ENCODE assay signal across 9 mouse cellular contexts in genomic region chr7:45741777-45742176, GRCm38 (mm10). TPM values are rescaled to one million over a fixed set of nuclear protein-coding genes. Genes with fewer than 3 reads are reported as not detected.
A peak's percentile ranks its signal among the peaks of the same experiment; 100 is the strongest.
DNase-seq lines count a peak whose midpoint lies in the region; ATAC-seq and TF ChIP-seq lines count a peak whose summit lies in the region.
"Had no signal": no experiment of that assay in that cellular context is flagged by ENCODE, and none has a peak within 500 bp of the region (broad histone marks: within the 10 kb centered on the region; RNA-seq: fewer than 3 reads in every experiment).

No protein-coding gene starts in this region.

- intact Hi-C loops in heart, adult 2 months (cut with DNase I) = no loop called here

- no peaks in the 10 kb centered on the region for H3K79me2 ChIP-seq in heart, adult 2 months (replicated peaks; ENCODE audit: control insufficient read depth, insufficient read depth, low read length)

- H3K36me3 ChIP-seq in heart, adult 2 months (ENCODE audit: control insufficient read depth, insufficient read depth, low read length) = no peaks in the 10 kb centered on the region
- H3K36me3 ChIP-seq in limb, embryonic 11.5 days (ENCODE audit: control insufficient read depth, insufficient read depth, low read length) = no peaks in the 10 kb centered on the region
- no peaks in the 10 kb centered on the region for H3K36me3 ChIP-seq in neural tube, embryonic 14.5 days (ENCODE audit: control insufficient read depth, insufficient read depth, low read length)

- TF ChIP-seq POLR2A in heart, adult 2 months (IDR thresholded peaks at IDR 0.05; ENCODE audit: insufficient read depth, low read depth, low read length) = 0 out of 2 replicates have a peak, but pooled peaks have one; percentile 49

- H3K4me2 ChIP-seq in limb, embryonic 11.5 days (ENCODE audit: low read depth, severe bottlenecking) = peak overlapping the region; percentile 24; the same call in 1 of the 2 replicates
- H3K4me2 ChIP-seq in neural tube, embryonic 14.5 days (ENCODE audit: low read depth, low read length) = peak overlapping the region; percentile 11; the same call in 1 of the 2 replicates

- H3K9me3 ChIP-seq in limb, embryonic 11.5 days (ENCODE audit: control insufficient read depth, low read length) = no peaks in the 10 kb centered on the region; the same call in 1 of the 2 replicates
- no peaks in the 10 kb centered on the region for H3K9me3 ChIP-seq in neural tube, embryonic 14.5 days (ENCODE audit: control insufficient read depth, low read length)

- no peak overlapping the region for H3K4me3 ChIP-seq in heart, adult 2 months
- H3K4me3 ChIP-seq in limb, embryonic 11.5 days (ENCODE audit: low read depth, low read length) = peak overlapping the region; percentile 14; the same call in 1 of the 2 replicates
- no peak overlapping the region for H3K4me3 ChIP-seq in neural tube, embryonic 14.5 days (ENCODE audit: low read depth, low read length)

- no peak for TF ChIP-seq EP300 in heart, adult 2 months (IDR thresholded peaks at IDR 0.05; ENCODE audit: insufficient read depth, low read depth, low read length)

- TF ChIP-seq CTCF in heart, adult 2 months (IDR thresholded peaks at IDR 0.05) = no peak

- H3K27me3 ChIP-seq in heart, adult 2 months (ENCODE audit: control insufficient read depth, insufficient read depth, low read length) = no peaks in the 10 kb centered on the region
- no peaks in the 10 kb centered on the region for H3K27me3 ChIP-seq in limb, embryonic 11.5 days (ENCODE audit: control insufficient read depth, insufficient read depth, low read length)
- no peaks in the 10 kb centered on the region for H3K27me3 ChIP-seq in neural tube, embryonic 14.5 days (ENCODE audit: control insufficient read depth, insufficient read depth, low read length)

- no peak for DNase-seq in heart, adult 2 months
- DNase-seq in heart, adult 18-20 months = no peak
- DNase-seq in right cerebral cortex, postnatal 25 days = peak; percentile 49
- no peak for DNase-seq in right cerebral cortex, postnatal 14 days
- DNase-seq in limb, embryonic 11.5 days (ENCODE audit: low spot score) = no peak
- DNase-seq in gastrocnemius, postnatal 25 days = no peak
- DNase-seq in adrenal gland, postnatal 25 days = no peak

- no peak overlapping the region for H3K9ac ChIP-seq in heart, adult 2 months (ENCODE audit: low read depth, low read length)
- H3K9ac ChIP-seq in limb, embryonic 11.5 days (ENCODE audit: low read length) = no peak overlapping the region
- no peak overlapping the region for H3K9ac ChIP-seq in neural tube, embryonic 14.5 days (replicated peaks; ENCODE audit: low read depth, low read length)

- WGBS in heart, adult 2 months = 46% methylated on average over 11 of the region's 11 CpGs
- WGBS in limb, embryonic 11.5 days = 27% methylated on average over 11 of the region's 11 CpGs
- whole genome bisulfite sequencing in neural tube, embryonic 14.5 days = 38% methylated on average over 11 of the region's 11 CpGs

- no peaks in the 10 kb centered on the region for H3K4me1 ChIP-seq in heart, adult 2 months (ENCODE audit: control insufficient read depth, insufficient read depth, low read length)
- no peaks in the 10 kb centered on the region for H3K4me1 ChIP-seq in limb, embryonic 11.5 days (ENCODE audit: control insufficient read depth, insufficient read depth, low read length)
- no peaks in the 10 kb centered on the region for H3K4me1 ChIP-seq in neural tube, embryonic 14.5 days (ENCODE audit: control insufficient read depth, insufficient read depth, low read length)

- no peak for ATAC-seq in limb, embryonic 11.5 days (ENCODE audit: insufficient number of reproducible peaks, low FRiP score, low TSS enrichment, low read depth)
- ATAC-seq in neural tube, embryonic 14.5 days (ENCODE audit: low read depth) = no peak

- no peak overlapping the region for H3K27ac ChIP-seq in heart, adult 2 months
- H3K27ac ChIP-seq in limb, embryonic 11.5 days (replicated peaks; ENCODE audit: low read depth, low read length) = no peak overlapping the region
- no peak overlapping the region for H3K27ac ChIP-seq in neural tube, embryonic 14.5 days (ENCODE audit: low read depth, low read length)

RNA-seq across cellular contexts. Expression of gene Spaca4, which starts 16.2 kb away (rescaled TPM):
- not detected for total RNA-seq in heart, adult 2 months (2021)
- polyA plus RNA-seq in heart, adult 2 months (2012; rRNA removed) = not detected in 2 replicates
- total RNA-seq in heart, adult 18-20 months (2021) = not detected
- not detected in 2 replicates for polyA plus RNA-seq in limb, embryonic 11.5 days (2014; fragmentation: Nextera tagmentation; extraction: Ambion mirVana)
- not detected in 2 replicates for polyA plus RNA-seq in neural tube, embryonic 14.5 days (2014; fragmentation: Nextera tagmentation; extraction: Ambion mirVana)
- total RNA-seq in gastrocnemius, postnatal 25 days (2021) = not detected
- not detected in 2 replicates for total RNA-seq in adrenal gland, postnatal 25 days (2021)
- polyA plus RNA-seq: frontal cortex, adult 2 months had no signal

RNA-seq across cellular contexts. Expression of gene Fam83e, which starts 20.8 kb away (rescaled TPM):
- under 1 TPM; 0.13 to 0.34 TPM for total RNA-seq in heart, adult 2 months (2021)
- 0.64 and 1.1 TPM in 2 replicates for polyA plus RNA-seq in heart, adult 2 months (2012; rRNA removed)
- total RNA-seq in heart, adult 18-20 months (2021) = under 1 TPM; 0.30 to 0.62 TPM
- polyA plus RNA-seq in limb, embryonic 11.5 days (2014; fragmentation: Nextera tagmentation; extraction: Ambion mirVana) = 0.65 and 0.82 TPM in 2 replicates
- polyA plus RNA-seq in neural tube, embryonic 14.5 days (2014; fragmentation: Nextera tagmentation; extraction: Ambion mirVana) = 0.17 and 0.24 TPM in 2 replicates
- under 1 TPM; 0.13 to 0.29 TPM for total RNA-seq in gastrocnemius, postnatal 25 days (2021)
- 0.30 and 0.76 TPM in 2 replicates for total RNA-seq in adrenal gland, postnatal 25 days (2021)

RNA-seq across cellular contexts. Expression of gene Sphk2, which starts 24.0 kb away (rescaled TPM):
- total RNA-seq in heart, adult 2 months (2021) = 10 to 100 TPM; 15.9 to 18.2 TPM
- polyA plus RNA-seq in heart, adult 2 months (2012; rRNA removed) = 24.1 and 24.9 TPM in 2 replicates
- total RNA-seq in heart, adult 18-20 months (2021) = 10 to 100 TPM; 18.4 to 20.2 TPM
- polyA plus RNA-seq in limb, embryonic 11.5 days (2014; fragmentation: Nextera tagmentation; extraction: Ambion mirVana) = 28.4 and 28.5 TPM in 2 replicates
- polyA plus RNA-seq in neural tube, embryonic 14.5 days (2014; fragmentation: Nextera tagmentation; extraction: Ambion mirVana) = 15.6 and 19.1 TPM in 2 replicates
- 10 to 100 TPM in 1 of 2 experiments, 1 to 10 TPM in 1; 8.5 to 12.7 TPM for total RNA-seq in gastrocnemius, postnatal 25 days (2021)
- 38.2 and 42.0 TPM in 2 replicates for total RNA-seq in adrenal gland, postnatal 25 days (2021)

RNA-seq across cellular contexts. Expression of gene Rpl18, which starts 26.5 kb away (rescaled TPM):
- total RNA-seq in heart, adult 2 months (2021) = 100 to 1,000 TPM; 496 to 617 TPM
- 580 and 697 TPM in 2 replicates for polyA plus RNA-seq in heart, adult 2 months (2012; rRNA removed)
- 100 to 1,000 TPM; 574 to 615 TPM for total RNA-seq in heart, adult 18-20 months (2021)
- polyA plus RNA-seq in limb, embryonic 11.5 days (2014; fragmentation: Nextera tagmentation; extraction: Ambion mirVana) = 1,181 and 1,244 TPM in 2 replicates
- polyA plus RNA-seq in neural tube, embryonic 14.5 days (2014; fragmentation: Nextera tagmentation; extraction: Ambion mirVana) = 603 and 609 TPM in 2 replicates
- total RNA-seq in gastrocnemius, postnatal 25 days (2021) = 100 to 1,000 TPM; 433 to 449 TPM
- total RNA-seq in adrenal gland, postnatal 25 days (2021) = 964 and 1,249 TPM in 2 replicates

RNA-seq across cellular contexts. Expression of gene Dbp, which starts 36.9 kb away (rescaled TPM):
- 100 to 1,000 TPM in 1 of 2 experiments, 1 to 10 TPM in 1; 6.4 to 134 TPM for total RNA-seq in heart, adult 2 months (2021)
- polyA plus RNA-seq in heart, adult 2 months (2012; rRNA removed) = 49.3 and 93.6 TPM in 2 replicates
- total RNA-seq in heart, adult 18-20 months (2021) = 10 to 100 TPM; 12.1 to 15.0 TPM
- 4.2 and 4.9 TPM in 2 replicates for polyA plus RNA-seq in limb, embryonic 11.5 days (2014; fragmentation: Nextera tagmentation; extraction: Ambion mirVana)
- polyA plus RNA-seq in neural tube, embryonic 14.5 days (2014; fragmentation: Nextera tagmentation; extraction: Ambion mirVana) = 2.5 and 2.6 TPM in 2 replicates
- 100 to 1,000 TPM in 1 of 2 experiments, 10 to 100 TPM in 1; 14.3 to 121 TPM for total RNA-seq in gastrocnemius, postnatal 25 days (2021)
- total RNA-seq in adrenal gland, postnatal 25 days (2021) = 282 and 444 TPM in 2 replicates
